Mouse (Mus musculus) spleen, postnatal 14 days (tissue): Measurements from ENCODE around the gene Socs2.
"Not testable (repeated sequence)": the region's sequence is repeated elsewhere in the genome, so short reads cannot be mapped to it uniquely, and the experiment has no call there.

Source experiments
- DNase-seq, 2 experiments: peaks; one replicate each; pipeline ENCODE4 v3.0.0; 2021 to 2022; ENCODE audit warnings: low spot score in 2 of 2

The Socs2 gene

GRCm38 (mm10) chr10:95394819-95395812, 21.9 kb downstream of the Socs2 start:
- no peak for DNase-seq

- no peak for DNase-seq
Observed at GRCm38 (mm10) chr10:95392073-95392472, 24.9 kb downstream of the Socs2 start.

GRCm38 (mm10) chr10:95390871-95391270, 26.1 kb downstream of the Socs2 start:
- no peak for DNase-seq

GRCm38 (mm10) chr10:95389805-95390204, 27.2 kb downstream of the Socs2 start:
- not testable (repeated sequence) for DNase-seq

GRCm38 (mm10) chr10:95388821-95389477, 28.0 kb downstream of the Socs2 start:
- no peak for DNase-seq

- DNase-seq = no peak
Observed at GRCm38 (mm10) chr10:95386527-95386926, 30.5 kb downstream of the Socs2 start.

- DNase-seq = no peak
Observed at GRCm38 (mm10) chr10:95385801-95386203, 31.2 kb downstream of the Socs2 start.

- no peak for DNase-seq
Observed at GRCm38 (mm10) chr10:95385081-95385480, 31.9 kb downstream of the Socs2 start.

- DNase-seq = no peak
Observed at GRCm38 (mm10) chr10:95384446-95384845, 32.5 kb downstream of the Socs2 start.

GRCm38 (mm10) chr10:95373340-95373739, 43.6 kb downstream of the Socs2 start:
- no peak for DNase-seq

- peak in 1 of 2 experiments; percentile 7 for DNase-seq
Observed at GRCm38 (mm10) chr10:95371942-95372341, 45.0 kb downstream of the Socs2 start.

- no peak for DNase-seq
Observed at GRCm38 (mm10) chr10:95369190-95369589, 47.8 kb downstream of the Socs2 start.

- no peak for DNase-seq
Observed at GRCm38 (mm10) chr10:95368151-95368550, 48.8 kb downstream of the Socs2 start.

GRCm38 (mm10) chr10:95367661-95368089, 49.3 kb downstream of the Socs2 start:
- no peak for DNase-seq

- no peak for DNase-seq
Observed at GRCm38 (mm10) chr10:95367241-95367640, 49.7 kb downstream of the Socs2 start.

- no peak for DNase-seq
Observed at GRCm38 (mm10) chr10:95362326-95362725, 54.7 kb downstream of the Socs2 start.

- no peak for DNase-seq
Observed at GRCm38 (mm10) chr10:95361260-95361841, 55.6 kb downstream of the Socs2 start.

GRCm38 (mm10) chr10:95360048-95360447, 56.9 kb downstream of the Socs2 start:
- DNase-seq = no peak

- no peak for DNase-seq
Observed at GRCm38 (mm10) chr10:95357721-95358120, 59.3 kb downstream of the Socs2 start.

GRCm38 (mm10) chr10:95356711-95357110, 60.3 kb downstream of the Socs2 start:
- DNase-seq = no peak

GRCm38 (mm10) chr10:95355678-95356268, 61.2 kb downstream of the Socs2 start:
- no peak for DNase-seq

GRCm38 (mm10) chr10:95354673-95355072, 62.3 kb downstream of the Socs2 start:
- DNase-seq = no peak
